Mouse (Mus musculus) stomach, embryonic 14.5 days (tissue): ENCODE results near the gene Gfra1. TPM values are rescaled to one million over a fixed set of nuclear protein-coding genes. Genes with fewer than 3 reads are reported as not detected.

ENCODE experiments used
- ATAC-seq: fragments of 200-750 bp; cut with Nextera tagmentation; 2 replicates; pipeline ENCODE4 v1.8.0; 2017; ENCODE audit warnings: low read depth, moderate TSS enrichment; ENCODE audit not compliant: insufficient number of reproducible peaks, insufficient read depth, low FRiP score
- H3K27ac ChIP-seq: fragments of 300-500 bp; sonication (generic); 2 replicates; pipeline ENCODE4 v1.5.1; 2014; ENCODE audit warnings: mild to moderate bottlenecking, low read length, moderate library complexity, mixed read lengths
- H3K27me3 ChIP-seq: fragments of 300-500 bp; sonication (generic); 2 replicates; pipeline ENCODE4 v1.6.1; 2014; ENCODE audit warnings: low read length, control low read depth, mixed read lengths; ENCODE audit not compliant: control insufficient read depth, insufficient read depth
- H3K36me3 ChIP-seq: fragments of 300-500 bp; sonication (generic); 2 replicates; pipeline ENCODE4 v1.6.1; 2014; ENCODE audit warnings: mild to moderate bottlenecking, control low read depth, low read length, moderate library complexity, mixed read lengths; ENCODE audit not compliant: control insufficient read depth, insufficient read depth
- H3K4me1 ChIP-seq: fragments of 300-500 bp; sonication (generic); 2 replicates; pipeline ENCODE4 v1.6.1; 2014; ENCODE audit warnings: low read length, control low read depth, mixed read lengths; ENCODE audit not compliant: control insufficient read depth, insufficient read depth
- H3K4me2 ChIP-seq: fragments of 300-500 bp; sonication (generic); replicated peaks from 2 replicates; pipeline ENCODE4 v1.6.1; 2014; ENCODE audit warnings: low read depth, low read length, control low read depth
- H3K4me3 ChIP-seq: fragments of 300-500 bp; sonication (generic); 2 replicates; pipeline ENCODE4 v1.5.1; 2014; ENCODE audit warnings: low read depth, low read length, control low read depth
- H3K9ac ChIP-seq: fragments of 300-500 bp; sonication (generic); replicated peaks from 2 replicates; pipeline ENCODE4 v1.6.1; 2014; ENCODE audit warnings: low read depth, mild to moderate bottlenecking, control low read depth, low read length, moderate library complexity, mixed read lengths
- H3K9me3 ChIP-seq: fragments of 300-500 bp; sonication (generic); 2 replicates; pipeline ENCODE4 v1.6.1; 2016; ENCODE audit warnings: low read depth, low read length, control low read depth; ENCODE audit not compliant: control insufficient read depth
- whole genome bisulfite sequencing: fragments of 180-500 bp; shearing (Covaris S2); extraction: QIAGEN DNeasy Blood & Tissue Kit; methylation state at CpG from one replicate; pipeline ENCODE4 v1.1.7; 2014; 5-methylcytosine and 5-hydroxymethylcytosine counted together
- polyA plus RNA-seq: library from polyadenylated mRNA; unstranded; fragments of >200 nt; fragmentation: Nextera tagmentation; extraction: Ambion mirVana; gene quantifications from 2 replicates; pipeline ENCODE4 v1.2.1, GENCODE M21; 2014

Gene Gfra1
- polyA plus RNA-seq, 1 experiment from 2014 or later = 66.3 TPM

- Histone ChIP-seq H3K36me3 (no peaks in the 10 kb centered on the region), H3K4me2 (no peak overlapping the region), H3K27me3 (no peaks in the 10 kb centered on the region), H3K27ac (no peak overlapping the region), H3K9me3 (peaks cover 7% of the 10 kb centered on the region; the same call in 1 of the 2 replicates), H3K4me1 (0 out of 2 replicates have a peak, but pooled peaks cover 5% of the 10 kb centered on the region), H3K4me3 (no peak overlapping the region), H3K9ac (no peak overlapping the region)
- 72% methylated on average over 5 of the region's 5 CpGs for WGBS
- ATAC-seq = no peak
These were observed 139.2 kb downstream of the Gfra1 start for GRCm38 (mm10) chr19:58316474-58316873.

- H3K9me3 ChIP-seq = peaks cover 7% of the 10 kb centered on the region; the same call in 1 of the 2 replicates
- no peak overlapping the region for H3K9ac ChIP-seq
- no peak for ATAC-seq
- H3K4me3 ChIP-seq = no peak overlapping the region
- H3K4me2 ChIP-seq = no peak overlapping the region
- no peaks in the 10 kb centered on the region for H3K27me3 ChIP-seq
- H3K27ac ChIP-seq = no peak overlapping the region
- 95% methylated on average over 5 of the region's 5 CpGs for WGBS
- H3K36me3 ChIP-seq = no peaks in the 10 kb centered on the region
- H3K4me1 ChIP-seq = 0 out of 2 replicates have a peak, but pooled peaks cover 5% of the 10 kb centered on the region
These were observed 140.0 kb downstream of the Gfra1 start for GRCm38 (mm10) chr19:58315681-58316080.

GRCm38 (mm10) chr19:58314631-58315030, 141.1 kb downstream of the Gfra1 start:
- Histone ChIP-seq H3K4me3 (no peak overlapping the region), H3K4me1 (0 out of 2 replicates have a peak, but pooled peaks cover 5% of the 10 kb centered on the region), H3K36me3 (no peaks in the 10 kb centered on the region), H3K4me2 (no peak overlapping the region), H3K27me3 (no peaks in the 10 kb centered on the region), H3K9ac (no peak overlapping the region), H3K9me3 (peaks cover 7% of the 10 kb centered on the region; the same call in 1 of the 2 replicates), H3K27ac (no peak overlapping the region)
- 85% methylated on average over 5 of the region's 5 CpGs for WGBS
- ATAC-seq = no peak

- no peak overlapping the region for H3K9ac ChIP-seq
- 86% methylated on average over 2 of the region's 2 CpGs for whole genome bisulfite sequencing
- no peak for ATAC-seq
- H3K36me3 ChIP-seq = no peaks in the 10 kb centered on the region
- peaks cover 7% of the 10 kb centered on the region; the same call in 1 of the 2 replicates for H3K9me3 ChIP-seq
- no peaks in the 10 kb centered on the region for H3K27me3 ChIP-seq
- H3K4me2 ChIP-seq = no peak overlapping the region
- no peak overlapping the region for H3K27ac ChIP-seq
- H3K4me3 ChIP-seq = no peak overlapping the region
- H3K4me1 ChIP-seq = 0 out of 2 replicates have a peak, but pooled peaks cover 5% of the 10 kb centered on the region
These were observed 141.9 kb downstream of the Gfra1 start for GRCm38 (mm10) chr19:58313785-58314184.

- WGBS = 86% methylated on average over 2 of the region's 2 CpGs
- Histone ChIP-seq H3K36me3 (no peaks in the 10 kb centered on the region), H3K9me3 (peaks cover 7% of the 10 kb centered on the region; the same call in 1 of the 2 replicates), H3K4me1 (0 out of 2 replicates have a peak, but pooled peaks cover 5% of the 10 kb centered on the region), H3K27ac (no peak overlapping the region), H3K4me2 (no peak overlapping the region), H3K9ac (no peak overlapping the region), H3K4me3 (no peak overlapping the region), H3K27me3 (no peaks in the 10 kb centered on the region)
- ATAC-seq = no peak
These were observed 143.2 kb downstream of the Gfra1 start for GRCm38 (mm10) chr19:58312492-58312891.

- Histone ChIP-seq H3K9me3 (peaks cover 7% of the 10 kb centered on the region; the same call in 1 of the 2 replicates), H3K4me3 (no peak overlapping the region), H3K4me1 (no peaks in the 10 kb centered on the region), H3K9ac (no peak overlapping the region), H3K36me3 (no peaks in the 10 kb centered on the region), H3K4me2 (no peak overlapping the region), H3K27me3 (no peaks in the 10 kb centered on the region), H3K27ac (no peak overlapping the region)
- WGBS = 49% methylated on average over 12 of the region's 12 CpGs
- no peak for ATAC-seq
These were observed 145.1 kb downstream of the Gfra1 start for GRCm38 (mm10) chr19:58310334-58311315.

- Histone ChIP-seq H3K9ac (no peak overlapping the region), H3K4me1 (no peaks in the 10 kb centered on the region), H3K36me3 (no peaks in the 10 kb centered on the region), H3K4me3 (no peak overlapping the region), H3K27me3 (no peaks in the 10 kb centered on the region), H3K9me3 (peaks cover 7% of the 10 kb centered on the region; the same call in 1 of the 2 replicates), H3K27ac (no peak overlapping the region), H3K4me2 (no peak overlapping the region)
- WGBS = 56% methylated on average over 14 of the region's 14 CpGs
- ATAC-seq = no peak
These were observed 146.0 kb downstream of the Gfra1 start for GRCm38 (mm10) chr19:58309620-58310275.

- WGBS = 70% methylated on average over 7 of the region's 7 CpGs
- H3K9ac ChIP-seq = no peak overlapping the region
- H3K4me2 ChIP-seq = no peak overlapping the region
- H3K36me3 ChIP-seq = no peaks in the 10 kb centered on the region
- H3K9me3 ChIP-seq = no peaks in the 10 kb centered on the region
- no peak for ATAC-seq
- no peak overlapping the region for H3K4me3 ChIP-seq
- no peak overlapping the region for H3K27ac ChIP-seq
- H3K4me1 ChIP-seq = no peaks in the 10 kb centered on the region
- H3K27me3 ChIP-seq = no peaks in the 10 kb centered on the region
These were observed 154.6 kb downstream of the Gfra1 start for GRCm38 (mm10) chr19:58301105-58301504.
